Mouse (Mus musculus): ENCODE data around the gene Tmem151b.

DNA sequence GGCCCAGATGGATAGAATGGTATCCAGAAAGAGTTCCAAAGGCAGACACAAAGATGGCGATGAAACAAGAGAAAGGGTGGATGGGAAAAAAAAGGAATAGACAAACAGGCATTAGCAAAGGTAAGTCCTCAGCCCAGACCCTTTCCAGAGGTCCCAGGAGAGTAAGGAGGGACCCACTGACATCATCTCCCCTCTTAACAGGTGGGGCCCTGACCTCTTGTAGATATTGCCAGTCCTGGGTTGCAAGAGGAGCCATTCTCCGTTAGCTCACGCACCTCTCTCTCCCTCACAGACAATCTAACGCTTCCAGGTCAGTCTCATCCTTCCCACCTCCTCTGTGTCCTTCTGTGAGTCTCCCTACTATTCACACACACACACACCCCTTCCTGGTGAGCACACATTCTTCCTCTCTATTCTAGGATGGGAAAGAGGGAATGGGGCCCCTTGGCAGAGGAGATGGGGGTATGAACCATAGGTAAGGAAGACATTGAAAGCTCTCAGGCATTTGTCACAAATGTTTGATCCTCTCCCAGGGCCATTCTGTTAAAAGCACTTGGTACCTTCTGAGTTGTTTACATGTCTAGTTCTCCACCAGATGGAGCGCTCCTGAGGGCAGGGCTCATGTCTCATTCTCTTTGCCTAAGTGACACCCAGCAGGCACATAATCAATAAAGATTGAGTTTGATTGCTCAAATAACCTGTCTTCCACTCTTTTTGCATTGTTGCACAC is 1.9 kb downstream of the Tmem151b start:
- TF ChIP-seq CTCF (IDR thresholded peaks at IDR 0.05; ENCODE audit: low read depth, low read length) (no peak), GATA1 (IDR thresholded peaks at IDR 0.05; ENCODE audit: borderline replicate concordance, low read length) (no peak), POLR2AphosphoS5 (IDR thresholded peaks at IDR 0.05; ENCODE audit: insufficient replicate concordance, low read depth, low read length) (no peak)
